Mouse (Mus musculus) kidney, postnatal 25 days (tissue): Measurements from ENCODE around the gene Myo10.
A peak's percentile ranks its signal among the peaks of the same experiment; 100 is the strongest.

Experiments used
- DNase-seq, 2 experiments: peaks; one replicate each; pipeline ENCODE4 v3.0.0; 2021; ENCODE audit warnings: mixed read lengths in 2 of 2

Myo10 gene

GRCm38 (mm10) chr15:25652933-25653332 is 30.6 kb downstream of the Myo10 start:
- no peak for DNase-seq

- DNase-seq = no peak
Observed at GRCm38 (mm10) chr15:25653680-25654079, 31.4 kb downstream of the Myo10 start.

- no peak for DNase-seq
Observed at GRCm38 (mm10) chr15:25662833-25663519, 40.7 kb downstream of the Myo10 start.

- DNase-seq = no peak
Observed at GRCm38 (mm10) chr15:25669283-25670247, 47.2 kb downstream of the Myo10 start.

GRCm38 (mm10) chr15:25673231-25673980 is 51.1 kb downstream of the Myo10 start:
- no peak for DNase-seq

- DNase-seq = no peak
Observed at GRCm38 (mm10) chr15:25674099-25674931, 52.0 kb downstream of the Myo10 start.

- DNase-seq = no peak
Observed at GRCm38 (mm10) chr15:25674932-25675250, 52.6 kb downstream of the Myo10 start.

- DNase-seq = no peak
Observed at GRCm38 (mm10) chr15:25675359-25675758, 53.0 kb downstream of the Myo10 start.

- peak in 1 of 2 experiments; percentile 36 for DNase-seq
Observed at GRCm38 (mm10) chr15:25676056-25676785, 53.9 kb downstream of the Myo10 start.

GRCm38 (mm10) chr15:25679081-25679480 is 56.8 kb downstream of the Myo10 start:
- peak; percentile 43 to 51 for DNase-seq

- peak in 1 of 2 experiments; percentile 20 for DNase-seq
Observed at GRCm38 (mm10) chr15:25679616-25680015, 57.3 kb downstream of the Myo10 start.

GRCm38 (mm10) chr15:25680269-25680818 is 58.0 kb downstream of the Myo10 start:
- DNase-seq = peak in 1 of 2 experiments; percentile 26

GRCm38 (mm10) chr15:25682953-25683507 is 60.7 kb downstream of the Myo10 start:
- DNase-seq = peak in 1 of 2 experiments; percentile 22

GRCm38 (mm10) chr15:25685186-25685585 is 62.9 kb downstream of the Myo10 start:
- DNase-seq = peak in 1 of 2 experiments; percentile 69

GRCm38 (mm10) chr15:25688424-25689283 is 66.3 kb downstream of the Myo10 start:
- DNase-seq = peak; percentile 76 to 80

- DNase-seq = peak; percentile 75 to 88
Observed at GRCm38 (mm10) chr15:25689477-25689876, 67.2 kb downstream of the Myo10 start.

GRCm38 (mm10) chr15:25690066-25690745 is 67.9 kb downstream of the Myo10 start:
- DNase-seq = peak; percentile 24 to 55

GRCm38 (mm10) chr15:25690746-25691105 is 68.4 kb downstream of the Myo10 start:
- DNase-seq = peak in 1 of 2 experiments; percentile 15
